Mouse (Mus musculus): ENCODE measurements around the gene Cd177. TPM values are rescaled to one million over a fixed set of nuclear protein-coding genes. Genes with fewer than 3 reads are reported as not detected.
"Not testable (repeated sequence)": the region's sequence is repeated elsewhere in the genome, so short reads cannot be mapped to it uniquely, and the experiment has no call there.

The Cd177 gene
- total RNA-seq (2014; fragmentation: Nextera tagmentation) (not detected in 2 replicates), total RNA-seq (2017) (not detected in 2 replicates), polyA plus RNA-seq (2012) (0.03 TPM in 1 of 2 replicates, not detected in the other)

DNA sequence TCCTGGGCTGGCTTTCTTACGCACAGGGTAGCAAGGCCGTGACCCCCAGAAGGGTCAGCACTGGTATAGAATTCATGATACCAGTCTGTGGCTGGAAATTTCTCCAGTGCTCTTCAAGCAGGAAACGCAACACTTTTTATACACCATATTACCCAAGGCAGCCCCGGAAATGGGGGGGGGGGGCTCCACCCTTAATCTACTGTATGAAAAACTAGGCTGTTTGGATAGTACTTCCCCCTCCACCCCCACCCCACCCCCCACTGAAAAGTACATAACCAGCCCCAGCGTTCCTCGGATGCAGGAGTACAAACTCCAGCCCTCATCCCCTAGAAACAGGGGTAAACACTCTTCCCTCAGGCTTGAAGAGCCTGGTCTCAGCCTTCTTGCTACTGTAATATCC lies at the start of gene Cd177:
Gene Cd177 (minus strand): TSS at position 101 of the 400 bp plus-strand sequence.
- ATAC-seq (ENCODE audit: extremely low read depth, insufficient number of reproducible peaks, low FRiP score, poor library complexity, severe bottlenecking), result no peak
- Histone ChIP-seq H3K9me3 (replicated peaks) (no peaks in the 10 kb centered on the region), H3K4me3 (ENCODE audit: low read depth, low read length) (no peak within 1 kb of the TSS), H3K4me1 (ENCODE audit: insufficient read depth, low read depth, low read length) (no peaks in the 10 kb centered on the region), H3K27me3 (ENCODE audit: insufficient read depth, low read length) (peaks cover 4% of the 10 kb centered on the region; the same call in 1 of the 2 replicates), H3K36me3 (replicated peaks) (no peaks in the 10 kb centered on the region)
- no peak for DNase-seq (ENCODE audit: low spot score)
- TF ChIP-seq GATA1 (IDR thresholded peaks at IDR 0.05; ENCODE audit: borderline replicate concordance, low read length) (no peak), TAL1 (conservative IDR thresholded peaks at IDR 0.05; ENCODE audit: low read depth, low read length) (no peak), CTCF (IDR thresholded peaks at IDR 0.05; ENCODE audit: low read depth, low read length) (no peak), POLR2AphosphoS5 (IDR thresholded peaks at IDR 0.05; ENCODE audit: insufficient replicate concordance, low read depth, low read length) (no peak), GATA2 (IDR thresholded peaks at IDR 0.05; ENCODE audit: borderline replicate concordance, low read depth, low read length) (no peak)

DNA sequence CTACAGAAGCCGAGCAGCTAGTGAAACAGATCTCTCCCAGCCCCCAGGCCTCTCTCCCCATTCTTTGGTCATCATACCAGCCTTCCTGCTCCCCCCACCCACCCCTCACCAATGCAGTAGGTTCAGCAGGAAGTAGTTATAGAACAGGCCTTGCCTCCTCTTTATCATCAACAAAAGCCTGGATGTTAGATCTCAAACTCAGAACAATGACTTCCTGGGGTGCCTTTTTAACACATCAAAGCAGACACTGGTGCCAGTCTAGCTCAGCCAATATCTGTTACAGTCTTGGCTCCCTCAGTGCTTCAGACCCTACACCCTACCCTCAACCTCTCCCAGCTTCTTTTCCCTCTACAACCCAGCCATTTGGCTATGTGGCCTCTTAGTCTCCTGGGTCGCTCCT lies 48.9 kb upstream of the Cd177 start:
- DNase-seq (ENCODE audit: low spot score) (no peak), ATAC-seq (ENCODE audit: extremely low read depth, insufficient number of reproducible peaks, low FRiP score, poor library complexity, severe bottlenecking) (no peak)
- no peaks in the 10 kb centered on the region for H3K9me3 ChIP-seq (replicated peaks)

DNA sequence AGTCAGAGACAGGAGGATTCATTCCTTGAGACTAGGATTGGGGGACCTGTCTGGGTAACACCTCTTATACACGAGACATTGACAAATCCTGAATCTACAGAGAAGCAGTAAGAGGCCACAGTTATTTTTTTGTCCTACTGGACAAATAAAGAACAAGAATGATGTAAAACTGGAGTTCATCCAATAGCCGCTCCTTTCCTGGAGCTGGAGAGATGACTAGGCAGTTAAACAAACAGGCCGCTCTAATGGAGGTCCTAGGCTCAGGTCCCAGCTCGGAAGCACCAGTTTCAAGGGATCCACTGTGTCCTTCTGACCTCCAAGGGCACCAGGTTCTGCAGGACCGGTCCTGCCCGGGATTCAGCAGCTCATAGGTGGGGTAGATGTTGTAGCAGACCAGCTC lies 44.7 kb upstream of the Cd177 start:
- ATAC-seq (ENCODE audit: extremely low read depth, insufficient number of reproducible peaks, low FRiP score, poor library complexity, severe bottlenecking) (no peak), DNase-seq (ENCODE audit: low spot score) (no peak)
- no peaks in the 10 kb centered on the region for H3K9me3 ChIP-seq (replicated peaks)
- TF ChIP-seq TAL1 (conservative IDR thresholded peaks at IDR 0.05; ENCODE audit: low read depth, low read length) (no peak), CTCF (IDR thresholded peaks at IDR 0.05; ENCODE audit: low read depth, low read length) (no peak), GATA1 (IDR thresholded peaks at IDR 0.05; ENCODE audit: borderline replicate concordance, low read length) (no peak), POLR2AphosphoS5 (IDR thresholded peaks at IDR 0.05; ENCODE audit: insufficient replicate concordance, low read depth, low read length) (no peak), GATA2 (IDR thresholded peaks at IDR 0.05; ENCODE audit: borderline replicate concordance, low read depth, low read length) (no peak)
- peaks cover 4% of the 10 kb centered on the region; the same call in 1 of the 2 replicates for H3K27me3 ChIP-seq (ENCODE audit: insufficient read depth, low read length)
- no peaks in the 10 kb centered on the region for H3K4me1 ChIP-seq (ENCODE audit: insufficient read depth, low read depth, low read length)
- H3K36me3 ChIP-seq (replicated peaks), result no peaks in the 10 kb centered on the region
- H3K4me3 ChIP-seq (ENCODE audit: low read depth, low read length), result no peak overlapping the region

More for the DNA sequence above, 48.9 kb upstream of the Cd177 start:
- no peak for TF ChIP-seq GATA1 (IDR thresholded peaks at IDR 0.05; ENCODE audit: borderline replicate concordance, low read length)
- TF ChIP-seq TAL1 (conservative IDR thresholded peaks at IDR 0.05; ENCODE audit: low read depth, low read length), result no peak
- TF ChIP-seq CTCF (IDR thresholded peaks at IDR 0.05; ENCODE audit: low read depth, low read length), result no peak
- TF ChIP-seq GATA2 (IDR thresholded peaks at IDR 0.05; ENCODE audit: borderline replicate concordance, low read depth, low read length), result no peak
- no peak for TF ChIP-seq POLR2AphosphoS5 (IDR thresholded peaks at IDR 0.05; ENCODE audit: insufficient replicate concordance, low read depth, low read length)
- no peak overlapping the region for H3K4me3 ChIP-seq (ENCODE audit: low read depth, low read length)
- no peaks in the 10 kb centered on the region for H3K4me1 ChIP-seq (ENCODE audit: insufficient read depth, low read depth, low read length)
- peaks cover 2% of the 10 kb centered on the region; the same call in 1 of the 2 replicates for H3K27me3 ChIP-seq (ENCODE audit: insufficient read depth, low read length)
- no peaks in the 10 kb centered on the region for H3K36me3 ChIP-seq (replicated peaks)

DNA sequence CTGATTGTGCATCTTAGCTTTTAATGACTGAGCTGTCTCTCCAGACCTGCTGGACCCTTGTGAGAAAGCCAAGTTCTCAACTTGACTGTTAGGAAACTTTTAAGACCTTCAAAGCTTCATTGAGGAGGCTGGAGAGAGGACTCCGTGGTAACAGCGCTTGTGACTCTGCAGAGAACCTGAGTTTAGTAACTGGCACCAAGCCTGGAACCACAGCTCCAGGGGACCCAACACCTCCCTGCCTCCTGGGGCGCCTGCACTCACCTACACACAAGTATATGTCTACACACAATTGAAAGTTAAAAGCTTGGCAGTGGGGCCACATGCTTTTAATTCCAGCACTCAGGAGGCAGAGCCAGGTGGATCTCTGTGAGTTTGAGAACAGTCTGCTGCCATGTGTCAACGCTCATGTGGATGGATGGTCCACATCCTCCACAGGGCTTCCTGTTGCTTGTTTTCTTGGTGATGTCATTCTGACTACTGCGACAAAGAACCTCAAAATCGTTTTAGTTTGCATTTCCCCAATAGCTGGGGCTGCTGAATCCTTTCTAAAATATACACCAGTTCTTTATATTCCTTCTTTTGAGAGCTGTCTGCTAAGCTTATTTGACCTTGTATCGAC lies 42.1 kb upstream of the Cd177 start:
- no peak for ATAC-seq (ENCODE audit: extremely low read depth, insufficient number of reproducible peaks, low FRiP score, poor library complexity, severe bottlenecking)
- no peak for TF ChIP-seq GATA2 (IDR thresholded peaks at IDR 0.05; ENCODE audit: borderline replicate concordance, low read depth, low read length)
- TF ChIP-seq GATA1 (IDR thresholded peaks at IDR 0.05; ENCODE audit: borderline replicate concordance, low read length), result no peak
- no peak for TF ChIP-seq CTCF (IDR thresholded peaks at IDR 0.05; ENCODE audit: low read depth, low read length)
- no peak for TF ChIP-seq TAL1 (conservative IDR thresholded peaks at IDR 0.05; ENCODE audit: low read depth, low read length)
- no peak for TF ChIP-seq POLR2AphosphoS5 (IDR thresholded peaks at IDR 0.05; ENCODE audit: insufficient replicate concordance, low read depth, low read length)
- H3K36me3 ChIP-seq (replicated peaks), result no peaks in the 10 kb centered on the region

DNA sequence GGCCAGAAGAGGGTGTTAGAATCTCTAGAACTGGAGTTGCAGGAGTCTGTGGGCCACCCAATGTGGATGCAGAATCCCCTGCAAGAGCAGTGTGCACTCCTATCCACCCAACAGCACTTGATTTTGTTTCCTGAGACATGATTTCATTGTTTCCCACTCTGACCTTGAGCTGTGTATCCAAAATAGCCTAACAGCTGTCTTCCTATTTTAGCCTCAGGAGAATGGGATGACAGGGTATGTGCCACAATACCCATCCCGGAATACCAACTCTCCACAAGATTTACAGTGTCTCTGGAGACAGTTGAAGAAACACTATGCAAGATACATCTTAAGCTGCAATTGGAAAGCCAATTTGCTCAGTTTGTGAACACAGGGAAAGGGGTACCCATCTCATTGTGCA lies 37.8 kb upstream of the Cd177 start:
- Histone ChIP-seq H3K36me3 (replicated peaks) (no peaks in the 10 kb centered on the region), H3K27me3 (ENCODE audit: insufficient read depth, low read length) (peaks cover 4% of the 10 kb centered on the region; the same call in 1 of the 2 replicates), H3K9me3 (replicated peaks) (no peaks in the 10 kb centered on the region), H3K4me1 (ENCODE audit: insufficient read depth, low read depth, low read length) (no peaks in the 10 kb centered on the region), H3K4me3 (ENCODE audit: low read depth, low read length) (no peak overlapping the region)
- TF ChIP-seq GATA1 (IDR thresholded peaks at IDR 0.05; ENCODE audit: borderline replicate concordance, low read length) (no peak), POLR2AphosphoS5 (IDR thresholded peaks at IDR 0.05; ENCODE audit: insufficient replicate concordance, low read depth, low read length) (no peak), GATA2 (IDR thresholded peaks at IDR 0.05; ENCODE audit: borderline replicate concordance, low read depth, low read length) (no peak), TAL1 (conservative IDR thresholded peaks at IDR 0.05; ENCODE audit: low read depth, low read length) (no peak), CTCF (IDR thresholded peaks at IDR 0.05; ENCODE audit: low read depth, low read length) (no peak)
- no peak for DNase-seq (ENCODE audit: low spot score)
- ATAC-seq (ENCODE audit: extremely low read depth, insufficient number of reproducible peaks, low FRiP score, poor library complexity, severe bottlenecking), result no peak

More for the DNA sequence above, 42.1 kb upstream of the Cd177 start:
- no peaks in the 10 kb centered on the region for H3K4me1 ChIP-seq (ENCODE audit: insufficient read depth, low read depth, low read length)
- H3K9me3 ChIP-seq (replicated peaks), result no peaks in the 10 kb centered on the region
- peaks cover 4% of the 10 kb centered on the region; the same call in 1 of the 2 replicates for H3K27me3 ChIP-seq (ENCODE audit: insufficient read depth, low read length)
- H3K4me3 ChIP-seq (ENCODE audit: low read depth, low read length), result no peak overlapping the region
- no peak for DNase-seq (ENCODE audit: low spot score)

DNA sequence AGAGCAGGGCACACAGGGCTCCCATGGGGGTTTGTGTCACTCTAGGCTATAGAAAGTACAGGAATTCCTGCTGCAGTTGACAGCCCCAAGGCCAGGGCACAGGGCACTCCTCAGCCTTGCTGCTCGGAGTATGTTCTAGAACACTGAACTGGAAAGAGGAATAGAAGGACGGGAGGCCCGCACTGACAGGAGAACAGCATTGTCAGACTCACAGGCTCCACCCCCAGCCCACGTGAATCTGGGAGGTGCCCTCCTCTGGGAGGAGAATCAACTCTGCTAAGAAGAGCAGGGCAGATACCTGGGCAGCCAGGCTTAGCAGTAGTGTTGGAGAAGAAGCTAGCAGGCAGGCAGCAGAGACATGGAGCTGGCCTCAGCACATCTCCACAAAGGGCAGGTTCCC lies 16.8 kb upstream of the Cd177 start, which contains the start of gene Ceacam10:
Gene Ceacam10 (plus strand): TSS at position 289 of the 400 bp plus-strand sequence.
- not testable (repeated sequence) for H3K27me3 ChIP-seq (ENCODE audit: insufficient read depth, low read length); H3K4me3 ChIP-seq (ENCODE audit: low read depth, low read length); H3K9me3 ChIP-seq (replicated peaks); H3K4me1 ChIP-seq (ENCODE audit: insufficient read depth, low read depth, low read length); DNase-seq (ENCODE audit: low spot score); ATAC-seq (ENCODE audit: extremely low read depth, insufficient number of reproducible peaks, low FRiP score, poor library complexity, severe bottlenecking); H3K36me3 ChIP-seq (replicated peaks)

Data from G1E (cell line).